Mouse (Mus musculus) neural tube, embryonic 11.5 days (tissue): ENCODE results near the gene Artn. TPM values are rescaled to one million over a fixed set of nuclear protein-coding genes. Genes with fewer than 3 reads are reported as not detected.

Experiments used
- ATAC-seq: fragments of 200-750 bp; cut with Nextera tagmentation; 2 replicates; pipeline ENCODE4 v1.8.0; 2017; ENCODE audit warnings: moderate number of reproducible peaks, mild to moderate bottlenecking, moderate TSS enrichment, moderate library complexity; ENCODE audit not compliant: insufficient read depth, low FRiP score, low TSS enrichment
- DNase-seq: peaks from one replicate; pipeline ENCODE4 v3.0.0-alpha.2; 2015; ENCODE audit warnings: low spot score
- H3K27ac ChIP-seq: fragments of 300-500 bp; sonication (generic); 2 replicates; pipeline ENCODE4 v1.5.1; 2014; ENCODE audit warnings: low read depth, mild to moderate bottlenecking, low read length
- H3K27me3 ChIP-seq: fragments of 300-500 bp; sonication (generic); 2 replicates; pipeline ENCODE4 v1.6.1; 2014; ENCODE audit warnings: mild to moderate bottlenecking, low read length, mixed read lengths; ENCODE audit not compliant: control insufficient read depth, insufficient read depth
- H3K36me3 ChIP-seq: fragments of 300-500 bp; sonication (generic); 2 replicates; pipeline ENCODE4 v1.6.1; 2014; ENCODE audit warnings: mild to moderate bottlenecking, low read length, moderate library complexity, mixed read lengths; ENCODE audit not compliant: control insufficient read depth, insufficient read depth
- H3K4me1 ChIP-seq: fragments of 300-500 bp; sonication (generic); 2 replicates; pipeline ENCODE4 v1.6.1; 2014; ENCODE audit warnings: low read length, mixed read lengths; ENCODE audit not compliant: control insufficient read depth, insufficient read depth
- H3K4me2 ChIP-seq: fragments of 300-500 bp; sonication (generic); 2 replicates; pipeline ENCODE4 v1.6.1; 2014; ENCODE audit warnings: low read depth, mild to moderate bottlenecking, moderate library complexity
- H3K4me3 ChIP-seq: fragments of 300-500 bp; sonication (generic); 2 replicates; pipeline ENCODE4 v1.5.1; 2014; ENCODE audit warnings: low read depth, low read length
- H3K9ac ChIP-seq: fragments of 300-500 bp; sonication (generic); 2 replicates; pipeline ENCODE4 v1.6.1; 2014; ENCODE audit warnings: mild to moderate bottlenecking, low read length
- H3K9me3 ChIP-seq: fragments of 300-500 bp; sonication (generic); 2 replicates; pipeline ENCODE4 v1.6.1; 2016; ENCODE audit warnings: low read length; ENCODE audit not compliant: control insufficient read depth
- WGBS: fragments of 180-500 bp; shearing (Covaris S2); extraction: QIAGEN DNeasy Blood & Tissue Kit; methylation state at CpG from one replicate; pipeline ENCODE4 v1.1.7; 2014; 5-methylcytosine and 5-hydroxymethylcytosine counted together
- polyA plus RNA-seq: library from polyadenylated mRNA; unstranded; fragments of >200 nt; fragmentation: Nextera tagmentation; extraction: Ambion mirVana; gene quantifications from 2 replicates; pipeline ENCODE4 v1.2.1, GENCODE M21; 2014

Artn gene
- polyA plus RNA-seq, 1 experiment from 2014 or later: 1.7 TPM

- DNase-seq (no peak), ATAC-seq (no peak)
- Histone ChIP-seq H3K4me1 (no peaks in the 10 kb centered on the region), H3K9ac (no peak overlapping the region), H3K4me3 (no peak overlapping the region), H3K27me3 (no peaks in the 10 kb centered on the region), H3K9me3 (no peaks in the 10 kb centered on the region), H3K27ac (no peak overlapping the region), H3K36me3 (peaks cover 5% of the 10 kb centered on the region; the same call in 1 of the 2 replicates), H3K4me2 (no peak overlapping the region)
- 61% methylated on average over 4 of the region's 4 CpGs for WGBS
Measured at GRCm38 (mm10) chr4:117957492-117957891, 27.9 kb upstream of the Artn start.

GRCm38 (mm10) chr4:117947493-117947892, 17.9 kb upstream of the Artn start:
- Histone ChIP-seq H3K9me3 (no peaks in the 10 kb centered on the region), H3K4me1 (peaks cover 11% of the 10 kb centered on the region), H3K27me3 (no peaks in the 10 kb centered on the region), H3K4me3 (no peak overlapping the region), H3K27ac (no peak overlapping the region), H3K9ac (no peak overlapping the region), H3K4me2 (no peak overlapping the region), H3K36me3 (peaks cover under 1% of the 10 kb centered on the region; the same call in 1 of the 2 replicates)
- DNase-seq (no peak), ATAC-seq (no peak)
- WGBS: 91% methylated on average over 7 of the region's 7 CpGs

- WGBS: 86% methylated on average over 11 of the region's 11 CpGs
- Histone ChIP-seq H3K4me1 (peaks cover 11% of the 10 kb centered on the region), H3K27me3 (no peaks in the 10 kb centered on the region), H3K4me2 (no peak overlapping the region), H3K36me3 (no peaks in the 10 kb centered on the region), H3K4me3 (no peak overlapping the region), H3K9me3 (no peaks in the 10 kb centered on the region), H3K9ac (no peak overlapping the region), H3K27ac (no peak overlapping the region)
- DNase-seq (no peak), ATAC-seq (no peak)
Measured at GRCm38 (mm10) chr4:117946639-117947305, 17.2 kb upstream of the Artn start.

GRCm38 (mm10) chr4:117943317-117943716, 13.8 kb upstream of the Artn start:
- no peaks in the 10 kb centered on the region for H3K9me3 ChIP-seq
- no peak for ATAC-seq
- H3K27ac ChIP-seq: peak overlapping the region; percentile 67
- 3% methylated on average over 5 of the region's 5 CpGs for WGBS
- H3K4me1 ChIP-seq: peaks cover 11% of the 10 kb centered on the region
- no peak overlapping the region for H3K4me2 ChIP-seq
- H3K36me3 ChIP-seq: 0 out of 2 replicates have a peak, but pooled peaks cover 2% of the 10 kb centered on the region
- no peak overlapping the region for H3K4me3 ChIP-seq
- peak overlapping the region; percentile 18; the same call in 1 of the 2 replicates for H3K9ac ChIP-seq
- no peaks in the 10 kb centered on the region for H3K27me3 ChIP-seq
- DNase-seq: peak; percentile 36

GRCm38 (mm10) chr4:117936964-117937363, 7.4 kb upstream of the Artn start:
- Histone ChIP-seq H3K4me2 (no peak overlapping the region), H3K9ac (no peak overlapping the region), H3K9me3 (no peaks in the 10 kb centered on the region), H3K4me1 (no peaks in the 10 kb centered on the region), H3K27me3 (no peaks in the 10 kb centered on the region), H3K4me3 (no peak overlapping the region), H3K27ac (no peak overlapping the region), H3K36me3 (0 out of 2 replicates have a peak, but pooled peaks cover 2% of the 10 kb centered on the region)
- 95% methylated on average over 5 of the region's 5 CpGs for WGBS
- DNase-seq (no peak), ATAC-seq (no peak)

GRCm38 (mm10) chr4:117934081-117934480, 4.5 kb upstream of the Artn start:
- ATAC-seq (no peak), DNase-seq (no peak)
- no peak overlapping the region for H3K9ac ChIP-seq
- H3K4me1 ChIP-seq: peaks cover 7% of the 10 kb centered on the region; the same call in 1 of the 2 replicates
- H3K36me3 ChIP-seq: no peaks in the 10 kb centered on the region
- H3K9me3 ChIP-seq: no peaks in the 10 kb centered on the region
- WGBS: 92% methylated on average over 4 of the region's 4 CpGs
- no peak overlapping the region for H3K27ac ChIP-seq
- no peak overlapping the region for H3K4me2 ChIP-seq
- peaks cover 13% of the 10 kb centered on the region; the same call in 1 of the 2 replicates for H3K27me3 ChIP-seq
- H3K4me3 ChIP-seq: no peak overlapping the region

- ATAC-seq (no peak), DNase-seq (no peak)
- Histone ChIP-seq H3K4me2 (no peak overlapping the region), H3K9ac (no peak overlapping the region), H3K27me3 (peaks cover 21% of the 10 kb centered on the region; the same call in 1 of the 2 replicates), H3K27ac (no peak overlapping the region), H3K4me3 (no peak overlapping the region), H3K36me3 (no peaks in the 10 kb centered on the region), H3K4me1 (peaks cover 9% of the 10 kb centered on the region; the same call in 1 of the 2 replicates), H3K9me3 (no peaks in the 10 kb centered on the region)
- WGBS: 88% methylated on average over 5 of the region's 5 CpGs
Measured at GRCm38 (mm10) chr4:117933248-117933647, 3.7 kb upstream of the Artn start.

- Histone ChIP-seq H3K27me3 (peaks cover 46% of the 10 kb centered on the region), H3K36me3 (no peaks in the 10 kb centered on the region), H3K4me1 (peaks cover 15% of the 10 kb centered on the region; the same call in 1 of the 2 replicates), H3K4me2 (peak overlapping the region; percentile 74), H3K27ac (no peak overlapping the region), H3K9ac (no peak overlapping the region; the same call in 1 of the 2 replicates), H3K9me3 (no peaks in the 10 kb centered on the region), H3K4me3 (peak overlapping the region; percentile 31)
- DNase-seq: peak; percentile 53
- WGBS: 4% methylated on average over 13 of the region's 13 CpGs
- peak; percentile 24; the same call in 1 of the 2 replicates for ATAC-seq
Measured at GRCm38 (mm10) chr4:117928699-117929241, 793 bp downstream of the Artn start.

- ATAC-seq (peak; percentile 20; the same call in 1 of the 2 replicates), DNase-seq (peak; percentile 80)
- H3K4me1 ChIP-seq: peaks cover 15% of the 10 kb centered on the region; the same call in 1 of the 2 replicates
- H3K4me3 ChIP-seq: no peak overlapping the region
- peaks cover 46% of the 10 kb centered on the region for H3K27me3 ChIP-seq
- H3K4me2 ChIP-seq: no peak overlapping the region
- WGBS: 17% methylated on average over 6 of the region's 6 CpGs
- no peak overlapping the region for H3K27ac ChIP-seq
- H3K9ac ChIP-seq: no peak overlapping the region
- H3K9me3 ChIP-seq: no peaks in the 10 kb centered on the region
- no peaks in the 10 kb centered on the region for H3K36me3 ChIP-seq
Measured at GRCm38 (mm10) chr4:117928234-117928633, 1.3 kb downstream of the Artn start.
